In the genomic region with DNA sequence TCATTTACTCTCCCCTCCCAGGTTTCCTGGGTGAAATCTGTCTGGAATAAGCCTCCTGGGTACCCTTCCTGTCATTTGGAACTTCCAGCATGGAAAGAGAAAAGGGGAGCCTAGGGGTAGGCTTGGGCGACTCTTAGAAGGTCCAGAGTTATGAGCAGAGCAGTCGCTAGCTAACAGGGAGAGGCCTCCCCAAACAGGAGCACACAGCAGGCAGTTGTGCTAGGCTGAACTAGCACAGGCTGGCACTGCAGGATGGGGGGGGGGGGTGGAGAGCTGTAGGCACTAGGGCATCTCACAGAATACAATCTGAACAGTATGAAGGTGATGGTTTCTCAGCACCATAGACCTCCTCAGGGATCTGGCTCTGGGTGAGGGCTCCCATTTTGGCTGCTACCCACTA, we compare ENCODE assay signal across 11 mouse cellular contexts. TPM values are rescaled to one million over a fixed set of nuclear protein-coding genes. Genes with fewer than 3 reads are reported as not detected.
DNase-seq lines count a peak whose midpoint lies in the region; ATAC-seq and TF ChIP-seq lines count a peak whose summit lies in the region.
"Had no signal": no experiment of that assay in that cellular context is flagged by ENCODE, and none has a peak within 500 bp of the region (broad histone marks: within the 10 kb centered on the region; RNA-seq: fewer than 3 reads in every experiment).

No protein-coding gene starts in this region.

- TF ChIP-seq CTCF in heart, postnatal 0 days (IDR thresholded peaks at IDR 0.05; ENCODE audit: low read depth), result no peak
- no peak for TF ChIP-seq CTCF in lung, postnatal 0 days (IDR thresholded peaks at IDR 0.05)

- H3K9me3 ChIP-seq in heart, postnatal 0 days (replicated peaks; ENCODE audit: control insufficient read depth, low read length), result no peaks in the 10 kb centered on the region
- H3K9me3 ChIP-seq in lung, postnatal 0 days (ENCODE audit: low read length), result no peaks in the 10 kb centered on the region
- H3K9me3 ChIP-seq in liver, embryonic 12.5 days (replicated peaks), result no peaks in the 10 kb centered on the region
- H3K9me3 ChIP-seq: midbrain, embryonic 12.5 days; neural tube, embryonic 12.5 days had no signal

- H3K36me3 ChIP-seq in heart, postnatal 0 days (replicated peaks; ENCODE audit: control insufficient read depth, insufficient read depth, low read length), result 0 out of 2 replicates have a peak, but pooled peaks cover 8% of the 10 kb centered on the region
- no peaks in the 10 kb centered on the region for H3K36me3 ChIP-seq in lung, postnatal 0 days (ENCODE audit: insufficient read depth, low read length)
- no peaks in the 10 kb centered on the region for H3K36me3 ChIP-seq in liver, embryonic 12.5 days
- H3K36me3 ChIP-seq: midbrain, embryonic 12.5 days; neural tube, embryonic 12.5 days had no signal

- H3K9ac ChIP-seq in heart, postnatal 0 days (replicated peaks; ENCODE audit: low read depth, low read length), result no peak overlapping the region
- no peak overlapping the region for H3K9ac ChIP-seq in lung, postnatal 0 days (replicated peaks; ENCODE audit: low read depth)
- H3K9ac ChIP-seq in liver, embryonic 12.5 days, result no peak overlapping the region
- H3K9ac ChIP-seq: midbrain, embryonic 12.5 days; neural tube, embryonic 12.5 days had no signal

- no peak for DNase-seq in heart, postnatal 0 days (ENCODE audit: low spot score)
- DNase-seq in heart, adult 11 months, result no peak
- no peak for DNase-seq in lung, postnatal 0 days (ENCODE audit: low spot score)
- no peak for DNase-seq in lung, postnatal 4 days
- no peak for DNase-seq in spleen, adult 12 weeks (ENCODE audit: low spot score)
- DNase-seq in cerebellum, adult 8-10 months, result no peak
- DNase-seq: right cerebral cortex, adult 18-20 months had no signal

- peak overlapping the region; percentile 25; the same call in 1 of the 2 replicates for H3K4me2 ChIP-seq in heart, postnatal 0 days (ENCODE audit: low read depth, low read length)
- H3K4me2 ChIP-seq in lung, postnatal 0 days (replicated peaks; ENCODE audit: low read depth, low read length), result no peak overlapping the region
- no peak overlapping the region for H3K4me2 ChIP-seq in liver, embryonic 12.5 days
- H3K4me2 ChIP-seq: midbrain, embryonic 12.5 days; neural tube, embryonic 12.5 days had no signal

- 6% methylated on average over 2 of the region's 2 CpGs for WGBS in heart, postnatal 0 days
- 42% methylated on average over 2 of the region's 2 CpGs for WGBS in lung, postnatal 0 days
- WGBS in liver, embryonic 12.5 days (ENCODE audit: insufficient replicate concordance), result 45% methylated on average over 2 of the region's 2 CpGs

- no peaks in the 10 kb centered on the region for H3K27me3 ChIP-seq in heart, postnatal 0 days (ENCODE audit: control insufficient read depth, insufficient read depth, low read length)
- H3K27me3 ChIP-seq in lung, postnatal 0 days (replicated peaks; ENCODE audit: insufficient read depth, low read length), result no peaks in the 10 kb centered on the region
- no peaks in the 10 kb centered on the region for H3K27me3 ChIP-seq in liver, embryonic 12.5 days (replicated peaks)
- H3K27me3 ChIP-seq: midbrain, embryonic 12.5 days; neural tube, embryonic 12.5 days had no signal

- 0 out of 2 replicates have a peak, but pooled peaks have one; percentile 18 for ATAC-seq in heart, postnatal 0 days (ENCODE audit: insufficient read depth, low read depth)
- peak; percentile 34 for ATAC-seq in lung, postnatal 0 days
- ATAC-seq in liver, embryonic 12.5 days, result no peak
- ATAC-seq: forebrain, embryonic 14.5 days had no signal

- H3K4me3 ChIP-seq in heart, postnatal 0 days (ENCODE audit: low read depth, low read length), result no peak overlapping the region
- no peak overlapping the region for H3K4me3 ChIP-seq in lung, postnatal 0 days (ENCODE audit: low read depth, low read length)
- no peak overlapping the region for H3K4me3 ChIP-seq in liver, embryonic 12.5 days
- H3K4me3 ChIP-seq: midbrain, embryonic 12.5 days; neural tube, embryonic 12.5 days had no signal

- peak overlapping the region; percentile 96 for H3K27ac ChIP-seq in heart, postnatal 0 days (ENCODE audit: low read depth)
- peak overlapping the region; percentile 82 for H3K27ac ChIP-seq in lung, postnatal 0 days (ENCODE audit: low read length)
- H3K27ac ChIP-seq in liver, embryonic 12.5 days, result peak overlapping the region; percentile 61
- H3K27ac ChIP-seq: midbrain, embryonic 12.5 days; neural tube, embryonic 12.5 days had no signal

- peaks cover 84% of the 10 kb centered on the region for H3K4me1 ChIP-seq in heart, postnatal 0 days (ENCODE audit: control insufficient read depth, insufficient read depth)
- peaks cover 57% of the 10 kb centered on the region for H3K4me1 ChIP-seq in lung, postnatal 0 days (ENCODE audit: insufficient read depth, low read depth, low read length)
- peaks cover 66% of the 10 kb centered on the region for H3K4me1 ChIP-seq in liver, embryonic 12.5 days

- no peak for TF ChIP-seq EP300 in heart, postnatal 0 days (IDR thresholded peaks at IDR 0.05; ENCODE audit: low read depth)
- no peak for TF ChIP-seq EP300 in lung, postnatal 0 days (IDR thresholded peaks at IDR 0.05)

RNA-seq across cellular contexts. Expression of a gene that starts 31.1 kb away (rescaled TPM):
- total RNA-seq in heart, postnatal 0 days (2014; rRNA removed; ENCODE audit: low replicate concordance), result 16.3 and 18.4 TPM in 2 replicates
- polyA plus RNA-seq in heart, postnatal 0 days (2015; fragmentation: Nextera tagmentation; extraction: Ambion mirVana), result 16.1 and 17.8 TPM in 2 replicates
- 8.5 and 9.5 TPM in 2 replicates for polyA plus RNA-seq in lung, postnatal 0 days (2015; fragmentation: Nextera tagmentation; extraction: Ambion mirVana)
- 1.3 and 1.4 TPM in 2 replicates for polyA plus RNA-seq in liver, embryonic 12.5 days (2016; fragmentation: Nextera tagmentation; extraction: Ambion mirVana)
